Mouse (Mus musculus) liver, adult 2 months (tissue): ENCODE data around the gene Parp8.

Source experiments
- CTCF ChIP-seq: fragments of 200-500 bp; IDR thresholded peaks from 2 replicates; pipeline ENCODE4 v1.5.1; 2011; ENCODE audit warnings: low read depth, low read length, control low read depth
- POLR2A ChIP-seq: fragments of 200-500 bp; IDR thresholded peaks from 2 replicates; pipeline ENCODE4 v1.6.1; 2011; ENCODE audit warnings: low read length, control low read depth; ENCODE audit not compliant: insufficient read depth; ENCODE audit errors: extremely low read depth

DNA sequence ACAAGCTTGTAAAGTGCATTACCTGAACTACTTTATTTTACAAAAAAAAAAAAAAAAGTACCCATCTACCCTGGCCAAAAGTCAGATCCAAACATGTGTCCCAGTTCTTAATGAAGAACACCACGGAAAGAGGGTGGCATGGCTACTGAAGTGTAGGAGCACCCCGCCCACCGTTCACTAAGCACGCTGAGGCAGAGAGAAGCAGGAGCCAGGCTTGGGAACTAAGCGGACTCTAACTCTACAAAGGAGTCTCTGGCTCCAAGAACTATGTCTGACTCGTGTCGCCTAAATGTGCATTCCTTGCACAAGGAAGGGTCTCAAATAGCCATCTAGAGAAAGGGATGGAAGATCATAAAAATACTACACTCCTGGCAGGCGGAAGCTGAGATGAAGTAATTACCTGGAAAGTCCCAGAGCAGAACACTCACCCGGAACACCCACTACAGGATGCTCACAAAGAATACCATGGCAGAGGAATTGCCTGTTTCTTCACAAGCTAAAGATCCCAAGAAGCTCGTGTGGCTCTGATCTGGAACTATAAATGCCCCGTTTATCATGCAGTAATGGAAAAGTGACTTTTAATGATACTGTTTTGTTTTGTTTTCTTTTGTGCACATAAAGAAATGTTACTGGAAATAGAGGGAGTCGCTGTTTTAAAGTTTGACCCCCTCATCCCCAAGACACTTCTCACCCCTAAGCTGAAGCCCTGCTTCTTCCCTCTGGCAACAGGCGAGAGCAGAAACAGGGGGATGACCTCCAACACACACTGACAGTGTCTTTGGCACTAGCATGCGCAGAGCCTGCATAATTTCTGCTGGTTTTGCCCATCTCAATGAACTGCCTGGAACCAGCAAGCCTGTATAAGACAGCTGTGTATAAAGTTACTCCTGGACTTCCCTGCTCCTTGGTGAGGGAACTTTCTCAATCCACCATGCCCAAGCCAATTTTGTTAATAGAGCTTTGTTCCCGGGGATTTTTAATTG, 62.6 kb downstream of the Parp8 start:
- no peak for TF ChIP-seq CTCF
- TF ChIP-seq POLR2A, result no peak
